Mouse (Mus musculus) liver, adult (tissue): Measurements from ENCODE around the gene Rab7b.

Experiments
- GATA4 ChIP-seq: IDR thresholded peaks from 2 replicates; pipeline ENCODE4 v1.6.1; 2014; ENCODE audit warnings: mild to moderate bottlenecking, low read length; ENCODE audit not compliant: insufficient replicate concordance

Rab7b gene

DNA sequence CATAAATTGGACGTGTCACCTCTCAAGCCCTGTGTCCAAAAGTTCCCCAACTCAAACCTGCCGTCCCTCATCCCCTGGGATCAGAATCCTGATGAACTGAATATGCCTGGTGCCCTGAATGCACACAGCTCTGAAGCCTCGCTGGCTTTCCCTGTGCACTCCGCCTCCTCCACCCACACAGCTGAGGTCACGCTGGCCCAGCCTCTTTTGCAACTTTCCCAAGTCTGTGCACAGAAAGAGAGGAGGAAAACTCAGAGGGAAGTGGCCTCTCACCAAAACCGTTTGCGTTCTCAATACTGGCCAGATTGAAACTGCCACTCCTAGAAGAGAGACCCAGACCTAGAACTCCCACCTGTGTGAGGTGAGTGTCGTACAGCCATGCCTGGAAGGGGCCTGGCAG lies at the start of gene Rab7b:
Gene Rab7b, plus strand, starts transcription at position 221 of the 400 bp plus-strand sequence.
- no peak for TF ChIP-seq GATA4

DNA sequence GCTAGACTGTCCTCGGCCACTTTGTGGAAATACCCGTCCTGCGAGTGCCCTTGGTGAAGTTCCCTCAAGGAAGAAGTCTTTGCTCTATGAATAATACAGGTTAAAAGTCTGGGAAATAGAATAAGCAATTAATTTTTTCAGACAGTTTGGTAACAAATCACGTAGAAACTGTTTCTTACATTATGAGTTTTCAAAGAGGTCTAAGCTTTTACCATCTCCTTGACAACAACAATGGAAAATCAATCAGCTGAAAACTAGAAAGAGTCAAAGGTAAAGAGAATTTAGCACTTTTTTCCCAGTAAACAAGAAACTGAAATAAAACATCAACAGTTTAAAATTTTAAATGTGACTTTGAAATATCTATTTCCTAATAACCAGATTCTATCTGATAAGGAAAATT lies 48.4 kb upstream of the Rab7b start:
- TF ChIP-seq GATA4, result no peak

DNA sequence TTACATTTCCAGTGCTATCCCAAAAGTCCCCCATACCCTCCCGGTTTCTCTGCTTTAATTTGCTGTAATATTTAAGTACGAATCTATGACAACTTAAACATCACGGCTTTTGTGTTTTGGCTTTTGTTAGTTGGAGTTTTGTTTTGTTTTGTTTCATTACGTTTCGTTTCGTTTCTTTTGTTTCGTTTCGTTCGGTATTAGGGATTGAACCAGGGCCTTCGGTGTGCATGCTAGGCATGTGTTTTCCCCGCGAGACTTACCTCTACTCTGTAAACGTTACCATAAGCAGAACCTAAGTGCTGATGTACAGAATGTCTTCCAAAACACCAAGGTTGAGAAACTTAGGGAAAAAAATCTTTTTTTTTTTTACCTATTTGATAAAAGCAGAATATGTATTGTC lies 46.9 kb upstream of the Rab7b start:
- no peak for TF ChIP-seq GATA4

DNA sequence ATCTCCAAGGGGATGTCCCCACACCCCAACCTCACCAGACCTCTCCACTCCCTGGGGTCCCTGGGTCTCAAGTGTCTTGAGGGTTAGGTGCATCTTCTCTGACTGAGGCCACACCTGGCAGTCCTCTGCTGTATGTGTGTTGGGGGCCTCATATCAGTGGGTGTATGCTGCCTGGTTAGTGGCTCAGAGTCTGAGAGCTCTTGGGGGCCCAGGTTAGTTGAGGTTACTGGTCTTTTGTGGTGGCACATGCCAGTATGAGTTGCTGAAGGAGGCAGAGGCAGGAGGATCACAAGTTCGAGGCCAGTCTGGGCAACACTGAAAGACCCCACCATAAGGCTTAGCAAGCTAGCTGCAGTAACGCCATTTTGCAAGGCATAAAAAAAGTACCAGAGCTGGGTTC lies 46.2 kb upstream of the Rab7b start:
- no peak for TF ChIP-seq GATA4

DNA sequence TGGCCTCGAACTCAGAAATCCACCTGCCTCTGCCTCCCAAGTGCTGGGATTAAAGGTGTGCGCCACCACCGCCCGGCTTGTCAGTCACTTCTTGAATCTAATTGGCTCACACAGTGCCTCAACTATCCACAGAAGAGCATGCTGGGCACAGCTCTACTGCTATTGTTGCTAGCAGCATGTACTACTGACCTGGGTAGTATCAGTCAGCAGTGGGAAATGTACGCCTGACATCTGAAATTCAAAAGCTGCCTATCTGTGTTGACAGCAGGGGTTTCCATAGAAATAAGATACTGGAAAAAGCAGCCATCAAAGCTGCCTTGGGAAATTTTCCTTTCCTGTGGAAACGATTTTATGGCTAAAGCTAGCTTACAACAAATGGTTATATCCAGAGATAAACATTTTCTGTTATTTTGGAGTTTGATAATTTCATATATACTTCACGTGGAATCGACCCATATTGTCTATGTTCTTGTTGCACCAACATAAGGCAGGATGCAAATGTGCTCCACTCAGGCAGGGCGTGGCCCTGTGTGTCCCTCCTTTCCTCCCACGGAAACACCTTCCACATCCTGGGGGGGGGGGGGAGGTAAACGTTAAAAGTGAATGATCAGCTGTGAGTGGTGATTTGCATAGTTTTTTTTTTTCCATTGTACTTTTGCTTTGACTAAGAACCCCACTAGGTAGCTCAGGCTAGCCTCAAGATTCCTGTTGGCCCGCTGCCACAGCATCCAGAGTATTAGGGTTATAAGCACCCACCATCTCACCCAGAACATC lies 35.6 kb upstream of the Rab7b start:
- TF ChIP-seq GATA4, result no peak

DNA sequence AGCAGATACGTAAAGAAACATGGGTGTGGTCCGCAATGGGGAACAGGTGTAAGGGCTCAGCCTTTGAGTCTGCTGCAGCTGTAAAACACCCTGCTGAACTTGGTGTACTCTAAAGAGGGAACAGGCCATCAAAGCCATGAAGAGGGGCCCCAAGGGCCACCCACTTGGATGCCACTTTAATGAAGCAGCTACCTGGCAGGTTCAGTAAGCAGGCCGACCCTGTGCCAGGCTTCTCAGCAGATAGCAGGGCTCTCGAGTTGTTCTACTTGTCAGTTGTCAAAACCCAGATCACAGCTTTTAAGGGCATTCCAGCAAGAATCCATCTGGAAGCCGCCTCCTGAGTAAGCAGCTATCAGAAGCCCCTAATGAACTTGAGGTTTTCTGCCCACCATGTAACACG lies 32.9 kb upstream of the Rab7b start:
- TF ChIP-seq GATA4, result no peak

DNA sequence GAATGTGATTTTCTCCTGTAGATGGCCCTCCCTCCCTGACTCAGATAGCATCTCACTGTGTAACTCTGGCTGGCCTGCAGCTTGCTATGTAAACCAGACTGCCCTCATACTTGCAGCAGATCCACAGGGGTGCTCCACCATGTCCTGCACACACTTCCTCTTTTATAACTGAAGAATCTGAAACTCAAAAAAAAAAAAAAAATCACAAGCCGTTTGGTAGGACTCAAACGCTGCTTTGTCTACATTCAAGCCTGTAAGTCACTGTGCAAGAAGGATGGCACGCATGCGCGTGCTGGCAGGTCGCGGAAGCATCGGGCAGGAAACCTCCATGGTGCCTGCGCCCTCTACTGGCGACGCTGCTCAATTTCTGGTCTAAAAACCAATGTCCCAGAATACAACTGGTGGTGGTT lies 30.5 kb upstream of the Rab7b start:
- no peak for TF ChIP-seq GATA4

DNA sequence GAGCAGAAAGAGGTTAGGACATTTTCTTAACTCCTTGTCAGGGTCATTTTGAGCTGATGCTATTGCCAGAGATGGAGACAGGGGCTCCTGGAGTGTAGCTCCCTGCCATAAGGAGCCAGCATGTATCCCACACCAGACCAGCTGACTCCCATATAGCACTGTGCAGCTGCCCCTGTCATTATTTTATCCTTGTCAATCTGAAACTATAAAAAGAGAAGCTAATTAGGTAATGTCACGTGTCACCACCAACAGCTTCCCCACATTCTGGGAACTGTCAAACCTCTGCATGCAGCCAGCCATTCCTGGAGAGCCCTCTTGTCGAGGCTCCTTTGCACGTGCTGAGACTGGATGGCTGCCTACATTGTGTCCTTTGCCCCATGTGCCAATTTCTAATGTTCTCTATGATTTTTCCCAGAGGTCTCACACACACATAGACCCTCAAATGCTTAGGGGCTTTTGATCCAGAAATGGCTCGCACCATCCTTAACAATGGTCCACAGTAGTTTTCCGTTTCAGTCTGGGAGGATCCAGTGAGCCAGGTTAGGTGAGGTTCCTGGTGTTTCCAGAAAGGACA lies 28.9 kb upstream of the Rab7b start:
- no peak for TF ChIP-seq GATA4

DNA sequence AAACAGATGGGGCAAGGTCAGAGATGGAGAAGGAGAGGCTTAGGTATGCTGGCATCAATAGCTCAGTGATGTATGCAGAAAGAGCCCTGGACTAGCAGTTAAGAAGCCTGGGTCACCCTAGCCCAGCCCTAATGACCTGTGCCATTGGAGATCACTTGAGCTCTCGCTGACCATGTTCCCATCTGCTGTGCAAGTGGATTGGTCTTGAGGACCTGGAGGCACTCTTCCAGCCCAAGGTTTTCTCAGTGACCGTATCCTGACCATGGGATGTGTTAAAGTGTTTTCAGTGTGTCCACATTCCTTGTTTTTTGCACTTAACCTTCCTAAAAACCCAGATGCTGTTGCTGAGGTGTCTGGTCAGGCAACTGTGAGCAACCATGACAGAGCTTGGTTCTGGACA lies 28.2 kb upstream of the Rab7b start:
- TF ChIP-seq GATA4, result no peak

DNA sequence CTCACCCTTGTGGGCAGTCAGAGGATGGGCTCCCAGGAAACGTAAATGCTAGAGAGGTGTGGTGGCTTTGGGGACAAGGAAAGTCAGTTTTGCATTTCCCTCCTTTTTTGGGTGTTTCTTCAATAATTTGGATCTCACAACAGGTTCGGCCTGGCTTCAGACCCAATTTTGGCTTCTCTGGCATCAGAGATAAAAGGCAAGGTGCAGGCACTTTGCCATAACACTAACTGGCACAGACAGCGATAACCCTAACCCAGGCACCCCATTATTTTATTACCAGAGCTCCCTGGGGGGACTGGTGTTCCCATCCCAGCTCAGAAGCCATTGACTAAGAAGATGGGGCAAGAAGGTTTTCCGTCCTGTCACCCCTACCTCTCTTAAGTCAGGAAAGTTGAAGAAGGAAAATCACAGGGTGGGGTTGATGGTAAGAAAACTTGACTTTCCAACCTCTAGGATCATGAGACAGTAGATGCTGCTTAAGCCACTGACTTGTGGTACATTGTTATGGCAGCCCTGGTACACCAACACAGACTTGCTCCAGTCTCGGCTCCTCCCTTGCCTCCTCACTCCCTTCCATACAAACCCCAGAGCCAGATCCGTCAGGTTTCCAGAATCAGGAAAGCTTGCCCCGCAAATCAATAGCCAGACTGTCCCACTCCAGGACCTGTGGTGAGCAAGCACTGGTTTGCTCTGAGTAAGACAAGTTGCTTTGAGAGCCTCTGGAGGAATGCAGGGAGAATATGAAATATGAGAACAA lies 27.6 kb upstream of the Rab7b start:
- no peak for TF ChIP-seq GATA4

DNA sequence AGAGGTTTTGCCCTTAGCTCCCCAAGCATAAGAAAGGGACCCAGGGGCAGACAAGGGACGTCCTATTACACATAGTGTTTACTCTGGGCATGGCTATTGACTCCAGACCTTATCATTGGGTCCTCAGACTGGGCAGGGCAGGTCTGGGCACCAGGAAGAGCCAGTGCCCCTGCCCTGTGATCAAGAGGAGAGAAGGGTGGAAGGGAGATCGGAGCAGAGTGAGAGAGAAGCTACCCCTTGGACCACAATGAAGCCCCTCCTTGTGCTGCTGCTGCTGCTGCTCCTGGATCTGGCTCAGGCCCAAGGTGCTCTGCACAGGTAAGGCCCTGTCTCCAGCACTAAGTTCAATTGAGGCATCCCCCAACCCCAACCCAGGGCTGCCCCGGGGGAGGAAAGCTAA lies 26.7 kb upstream of the Rab7b start:
- TF ChIP-seq GATA4, result no peak

DNA sequence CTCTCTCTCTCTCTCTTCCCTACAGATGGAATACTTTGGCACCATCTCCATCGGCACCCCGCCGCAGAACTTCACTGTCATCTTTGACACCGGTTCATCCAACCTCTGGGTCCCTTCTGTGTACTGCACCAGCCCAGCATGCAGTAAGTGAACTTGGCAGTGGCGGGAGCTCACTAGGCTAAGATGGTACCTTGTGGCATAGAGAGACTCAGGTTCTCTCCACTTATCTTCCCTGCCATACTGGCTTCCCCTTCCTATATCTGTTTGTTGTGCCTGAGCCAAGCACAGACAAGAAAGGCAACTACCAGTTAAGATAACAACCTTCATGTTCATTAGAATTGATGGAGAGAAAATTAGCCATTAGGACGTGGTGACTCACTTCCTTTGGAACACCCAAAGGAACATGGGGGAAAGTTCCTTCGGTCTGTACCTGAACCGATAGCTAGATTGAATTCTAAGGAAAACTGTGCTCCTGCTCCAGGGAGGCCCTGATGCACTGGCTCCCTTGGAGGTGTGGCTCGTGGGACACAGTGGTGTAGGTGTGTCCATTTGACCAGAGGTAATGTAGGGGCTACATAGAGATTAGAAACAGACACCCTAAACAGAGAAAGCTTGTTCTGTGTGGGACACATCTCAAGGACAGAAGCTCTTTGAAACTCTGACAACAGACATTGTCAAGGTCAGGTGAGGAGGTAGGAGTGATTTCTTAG lies 25.1 kb upstream of the Rab7b start:
- TF ChIP-seq GATA4, result no peak

DNA sequence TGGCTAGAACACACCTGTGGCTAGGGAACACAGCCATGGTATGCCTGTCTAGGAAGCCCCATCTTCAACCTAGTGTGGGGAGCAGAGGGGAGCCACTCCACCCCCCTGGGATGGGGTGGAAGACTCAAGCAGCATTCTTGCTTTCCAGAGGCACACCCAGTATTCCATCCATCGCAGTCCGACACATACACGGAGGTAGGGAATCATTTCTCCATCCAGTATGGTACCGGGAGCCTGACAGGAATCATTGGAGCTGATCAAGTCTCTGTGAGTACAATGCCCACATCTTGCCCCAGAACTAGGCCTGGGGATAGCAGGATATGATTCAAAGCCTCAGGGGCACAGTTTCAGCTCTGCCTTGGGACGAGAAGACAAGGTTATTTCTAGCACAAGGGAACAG lies 24.4 kb upstream of the Rab7b start:
- no peak for TF ChIP-seq GATA4

DNA sequence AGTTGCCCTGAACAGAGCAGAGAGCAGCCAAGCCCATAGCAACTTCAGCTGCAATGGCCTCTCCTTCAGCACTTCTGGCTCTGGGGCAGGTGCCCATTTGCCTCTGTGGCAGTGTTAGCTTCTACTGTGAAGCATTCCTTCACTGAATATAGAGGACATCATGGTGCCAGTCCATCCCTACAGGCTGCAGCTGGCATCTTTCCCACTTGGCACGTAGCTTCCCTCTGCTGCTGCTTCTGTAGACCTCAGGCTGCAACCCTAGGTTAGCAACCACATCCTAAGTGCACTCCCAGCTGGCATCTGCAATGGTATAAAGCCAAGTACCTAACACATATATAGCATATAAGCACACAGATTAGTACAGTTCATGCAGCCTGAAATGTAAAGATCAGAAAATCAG lies 22.6 kb upstream of the Rab7b start:
- TF ChIP-seq GATA4, result no peak

DNA sequence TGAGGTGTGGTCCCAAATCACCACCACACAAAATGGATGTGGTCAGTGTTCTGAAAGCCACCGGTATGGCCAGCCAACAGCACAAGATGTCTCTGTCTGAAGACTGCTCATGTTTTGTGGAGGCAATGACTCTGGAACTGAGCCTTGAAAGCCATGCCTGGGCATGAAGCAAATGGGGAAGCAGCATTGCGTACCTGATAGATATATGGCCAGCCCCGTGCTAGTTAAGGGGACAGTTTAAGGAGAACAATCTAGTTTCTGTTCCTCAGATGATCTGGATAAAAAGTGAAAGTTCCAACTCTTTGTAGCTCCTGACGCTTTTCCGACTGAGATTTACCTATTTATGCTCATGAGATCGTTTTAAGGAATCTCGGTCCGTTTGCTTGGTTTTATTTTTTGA lies 17.4 kb upstream of the Rab7b start:
- no peak for TF ChIP-seq GATA4

DNA sequence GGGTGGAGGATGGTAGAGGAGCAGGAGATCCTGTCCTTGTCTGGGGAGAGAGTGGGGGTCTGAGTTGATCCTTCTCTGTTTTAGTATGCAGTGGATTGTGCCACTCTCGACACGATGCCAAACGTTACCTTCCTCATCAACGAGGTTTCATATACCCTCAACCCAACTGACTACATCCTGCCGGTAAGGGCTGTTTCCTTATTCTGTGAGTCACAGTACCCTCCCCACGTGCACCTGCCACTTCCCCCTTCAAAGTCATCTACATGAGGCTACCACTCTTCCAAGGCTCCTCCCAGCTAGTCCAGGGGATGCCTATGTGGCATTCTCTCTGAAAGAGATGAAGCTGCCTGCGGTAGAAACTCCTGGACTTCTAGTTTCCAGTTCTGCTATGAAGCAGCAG lies 16.1 kb upstream of the Rab7b start:
- TF ChIP-seq GATA4, result no peak
